Mouse (Mus musculus) liver, postnatal 0 days (tissue): ENCODE results near the gene Dnajc16.

Experiments
- CTCF ChIP-seq: sonication (generic); IDR thresholded peaks from 2 replicates; pipeline ENCODE4 v1.5.1; 2016; ENCODE audit warnings: antibody characterized with exemption, low read depth
- EP300 ChIP-seq: IDR thresholded peaks from 2 replicates; pipeline ENCODE4 v1.6.1; 2016; ENCODE audit warnings: antibody characterized with exemption, low read depth, mild to moderate bottlenecking

DNA sequence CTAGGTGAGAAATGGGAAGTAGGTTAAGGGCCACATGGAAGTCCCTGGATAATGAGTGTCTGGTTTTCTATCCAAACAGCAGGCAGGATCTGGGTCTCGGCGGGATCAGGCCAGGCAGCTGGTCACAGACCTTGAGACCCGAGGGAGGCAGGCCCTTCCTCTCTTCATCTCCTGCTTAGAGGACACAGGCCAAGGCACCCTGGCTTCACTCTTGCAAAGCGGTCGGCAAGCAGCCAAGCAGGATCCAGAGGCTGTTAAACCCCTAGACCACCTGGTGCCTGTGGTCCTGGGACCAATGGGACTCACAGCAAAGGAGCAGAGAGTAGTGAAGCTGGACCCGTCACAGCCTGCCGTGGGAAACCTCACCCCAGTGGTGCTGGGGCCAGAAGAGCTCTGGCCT lies 5.6 kb upstream of the Dnajc16 start:
- TF ChIP-seq EP300: no peak
- no peak for TF ChIP-seq CTCF
